Mouse (Mus musculus) intestine, embryonic 14.5 days (tissue): ENCODE measurements at regions not wholly inside any gene's neighbourhood (a gene's known extent, or its start where the extent isn't known, plus 50 kb on each side); places are given as distances from the start of the nearest gene placed in this dataset.

ENCODE experiments used
- ATAC-seq: fragments of 200-750 bp; cut with Nextera tagmentation; replicated peaks from 2 replicates; pipeline ENCODE4 v1.8.0; 2017; ENCODE audit warnings: low read depth, moderate number of reproducible peaks, moderate TSS enrichment, moderate library complexity; ENCODE audit not compliant: low FRiP score, low TSS enrichment
- DNase-seq: peaks from one replicate; pipeline ENCODE4 v3.0.0-alpha.2; 2018; ENCODE audit warnings: low spot score
- H3K27ac ChIP-seq: fragments of 300-500 bp; sonication (generic); 2 replicates; pipeline ENCODE4 v1.5.1; 2014; ENCODE audit warnings: low read depth, mild to moderate bottlenecking, control low read depth
- H3K27me3 ChIP-seq: fragments of 300-500 bp; sonication (generic); replicated peaks from 2 replicates; pipeline ENCODE4 v1.6.1; 2014; ENCODE audit warnings: low read length, control low read depth; ENCODE audit not compliant: control insufficient read depth, insufficient read depth
- H3K36me3 ChIP-seq: fragments of 300-500 bp; sonication (generic); 2 replicates; pipeline ENCODE4 v1.6.1; 2014; ENCODE audit warnings: low read length, control low read depth; ENCODE audit not compliant: control insufficient read depth, insufficient read depth
- H3K4me1 ChIP-seq: fragments of 300-500 bp; sonication (generic); replicated peaks from 2 replicates; pipeline ENCODE4 v1.6.1; 2014; ENCODE audit warnings: low read length, control low read depth, mixed read lengths; ENCODE audit not compliant: control insufficient read depth, insufficient read depth
- H3K4me2 ChIP-seq: fragments of 300-500 bp; sonication (generic); 2 replicates; pipeline ENCODE4 v1.6.1; 2014; ENCODE audit warnings: low read length
- H3K4me3 ChIP-seq: fragments of 300-500 bp; sonication (generic); 2 replicates; pipeline ENCODE4 v1.5.1; 2014; ENCODE audit warnings: low read depth, low read length, control low read depth, mixed read lengths
- H3K9ac ChIP-seq: fragments of 300-500 bp; sonication (generic); 2 replicates; pipeline ENCODE4 v1.6.1; 2014; ENCODE audit warnings: mild to moderate bottlenecking, low read length
- H3K9me3 ChIP-seq: fragments of 300-500 bp; sonication (generic); 2 replicates; pipeline ENCODE4 v1.6.1; 2016; ENCODE audit warnings: low read length, control low read depth; ENCODE audit not compliant: control insufficient read depth
- WGBS: fragments of 180-500 bp; shearing (Covaris S2); extraction: QIAGEN DNeasy Blood & Tissue Kit; methylation state at CpG from one replicate; pipeline ENCODE4 v1.1.7; 2014; 5-methylcytosine and 5-hydroxymethylcytosine counted together

DNA sequence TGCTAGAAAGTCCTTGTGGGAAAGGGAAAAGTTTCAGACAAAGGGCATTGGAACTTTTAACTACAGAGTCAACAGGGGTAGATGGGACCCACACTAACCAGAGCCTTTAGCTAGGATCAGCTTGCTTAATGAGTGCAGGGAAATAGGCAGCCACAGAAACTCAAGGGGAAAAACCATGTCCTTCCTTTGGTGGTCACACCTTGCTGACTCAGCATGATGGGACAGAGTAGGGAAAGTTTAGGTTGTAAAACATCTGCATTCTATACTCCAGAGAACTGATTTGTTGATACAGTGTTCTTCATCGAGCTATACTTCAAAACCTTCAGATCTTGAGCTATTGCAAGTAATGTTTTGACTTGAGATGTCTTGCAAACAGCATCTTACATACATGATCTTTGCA lies 365.9 kb upstream of the Mmadhc start:
- no peaks in the 10 kb centered on the region for H3K27me3 ChIP-seq
- H3K9ac ChIP-seq = no peak overlapping the region
- no peak for ATAC-seq
- H3K27ac ChIP-seq = no peak overlapping the region
- no peaks in the 10 kb centered on the region for H3K36me3 ChIP-seq
- no peak for DNase-seq
- no peaks in the 10 kb centered on the region for H3K4me1 ChIP-seq
- H3K9me3 ChIP-seq = no peaks in the 10 kb centered on the region
- WGBS = 78% methylated on average over 1 of the region's 1 CpGs
- H3K4me3 ChIP-seq = no peak overlapping the region
- no peak overlapping the region for H3K4me2 ChIP-seq

DNA sequence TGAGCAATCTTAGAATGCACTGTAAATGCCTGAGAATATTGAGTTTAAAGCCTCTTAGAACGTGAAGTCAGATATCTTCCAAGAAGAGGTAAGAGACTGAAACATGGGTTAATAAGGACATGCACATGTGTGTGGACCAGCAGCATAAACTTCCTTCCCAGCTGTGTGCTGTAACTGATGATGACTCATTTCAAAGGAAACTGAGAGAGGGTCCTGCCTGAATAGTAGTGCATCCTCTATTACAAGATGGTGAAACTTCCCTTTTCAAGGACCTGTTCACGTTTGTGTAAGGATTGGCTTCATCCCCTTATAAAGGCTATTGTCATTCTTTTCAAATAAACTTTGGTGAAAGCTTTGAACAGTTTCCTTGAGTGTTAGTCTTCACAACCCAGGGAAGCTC lies 363.4 kb upstream of the Mmadhc start:
- H3K4me3 ChIP-seq = no peak overlapping the region
- no peak overlapping the region for H3K4me2 ChIP-seq
- no peak overlapping the region for H3K9ac ChIP-seq
- no peaks in the 10 kb centered on the region for H3K9me3 ChIP-seq
- H3K27ac ChIP-seq = no peak overlapping the region
- WGBS = 60% methylated on average over 2 of the region's 2 CpGs
- no peak for DNase-seq
- no peak for ATAC-seq
- H3K36me3 ChIP-seq = no peaks in the 10 kb centered on the region
- no peaks in the 10 kb centered on the region; the same call in 1 of the 2 replicates for H3K4me1 ChIP-seq
- no peaks in the 10 kb centered on the region for H3K27me3 ChIP-seq

DNA sequence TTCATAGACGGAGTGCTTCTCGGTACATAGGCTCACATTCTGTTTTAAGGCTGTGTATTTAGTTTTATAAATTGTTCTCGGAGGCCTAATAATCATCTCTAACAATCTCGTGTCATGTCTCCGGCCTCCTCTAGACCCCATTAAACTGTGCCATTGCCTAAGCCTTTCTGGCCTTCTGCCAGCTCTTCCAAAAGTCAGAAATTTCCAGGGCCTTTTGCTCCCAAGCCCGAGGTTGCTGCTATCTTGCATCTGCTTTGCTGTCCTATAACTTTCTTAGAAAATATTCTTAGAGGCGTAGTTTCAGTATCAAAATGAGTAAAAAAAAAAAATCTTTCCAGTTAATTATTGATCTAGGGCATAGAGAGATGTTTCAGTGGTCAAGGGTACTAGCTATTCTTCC lies 361.2 kb upstream of the Mmadhc start:
- no peaks in the 10 kb centered on the region for H3K9me3 ChIP-seq
- H3K36me3 ChIP-seq = no peaks in the 10 kb centered on the region
- H3K4me1 ChIP-seq = no peaks in the 10 kb centered on the region; the same call in 1 of the 2 replicates
- no peak overlapping the region for H3K4me2 ChIP-seq
- no peaks in the 10 kb centered on the region for H3K27me3 ChIP-seq
- 66% methylated on average over 7 of the region's 7 CpGs for WGBS
- no peak overlapping the region for H3K4me3 ChIP-seq
- H3K9ac ChIP-seq = no peak overlapping the region
- no peak overlapping the region for H3K27ac ChIP-seq
- no peak for DNase-seq
- ATAC-seq = no peak

DNA sequence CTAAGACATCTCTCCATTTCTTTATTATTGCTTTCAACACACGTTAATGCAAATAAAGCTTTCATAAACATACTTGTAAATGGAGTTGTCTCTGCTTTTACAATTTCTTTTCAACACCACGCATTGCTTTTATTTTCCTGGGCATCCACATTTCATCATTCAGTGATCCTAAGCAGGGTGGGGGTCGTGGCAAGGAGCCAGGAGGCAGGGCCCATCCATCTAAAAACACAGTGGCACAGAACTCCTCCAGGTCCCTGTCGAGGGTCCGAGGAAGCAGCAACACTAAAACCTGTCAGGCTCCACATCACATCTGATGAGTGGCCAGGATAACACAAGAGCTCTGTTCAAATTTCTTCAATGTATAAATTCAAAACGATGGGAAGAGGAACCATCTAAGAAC lies 359.8 kb upstream of the Mmadhc start:
- no peak overlapping the region for H3K4me2 ChIP-seq
- no peaks in the 10 kb centered on the region for H3K27me3 ChIP-seq
- no peak for DNase-seq
- H3K27ac ChIP-seq = no peak overlapping the region
- no peak for ATAC-seq
- H3K9me3 ChIP-seq = no peaks in the 10 kb centered on the region
- no peak overlapping the region for H3K4me3 ChIP-seq
- no peaks in the 10 kb centered on the region; the same call in 1 of the 2 replicates for H3K4me1 ChIP-seq
- WGBS = 64% methylated on average over 6 of the region's 6 CpGs
- H3K9ac ChIP-seq = no peak overlapping the region
- no peaks in the 10 kb centered on the region for H3K36me3 ChIP-seq

DNA sequence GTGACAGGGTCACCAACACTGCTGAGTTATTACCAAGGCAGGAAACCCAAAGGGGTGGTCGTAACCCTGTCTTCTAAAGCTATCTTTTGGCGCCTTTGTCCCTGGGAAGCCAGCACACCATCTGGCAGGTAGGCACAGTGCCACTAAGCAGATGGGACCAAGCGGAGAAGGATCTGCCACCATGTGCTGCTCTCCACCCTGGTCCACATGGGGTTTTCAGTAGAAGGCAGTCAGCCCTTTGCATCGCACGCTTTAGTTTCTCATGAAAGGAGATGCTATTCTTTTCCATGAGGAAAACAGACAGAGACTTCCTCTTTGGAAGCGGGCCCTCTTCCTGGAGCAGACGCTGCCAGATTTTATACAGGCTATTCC lies 358.3 kb upstream of the Mmadhc start:
- H3K4me3 ChIP-seq = no peak overlapping the region
- no peaks in the 10 kb centered on the region for H3K36me3 ChIP-seq
- no peak overlapping the region for H3K4me2 ChIP-seq
- H3K9ac ChIP-seq = no peak overlapping the region
- ATAC-seq (no peak), DNase-seq (no peak)
- no peaks in the 10 kb centered on the region for H3K27me3 ChIP-seq
- no peaks in the 10 kb centered on the region; the same call in 1 of the 2 replicates for H3K4me1 ChIP-seq
- 84% methylated on average over 7 of the region's 7 CpGs for WGBS
- H3K9me3 ChIP-seq = no peaks in the 10 kb centered on the region
- no peak overlapping the region for H3K27ac ChIP-seq

DNA sequence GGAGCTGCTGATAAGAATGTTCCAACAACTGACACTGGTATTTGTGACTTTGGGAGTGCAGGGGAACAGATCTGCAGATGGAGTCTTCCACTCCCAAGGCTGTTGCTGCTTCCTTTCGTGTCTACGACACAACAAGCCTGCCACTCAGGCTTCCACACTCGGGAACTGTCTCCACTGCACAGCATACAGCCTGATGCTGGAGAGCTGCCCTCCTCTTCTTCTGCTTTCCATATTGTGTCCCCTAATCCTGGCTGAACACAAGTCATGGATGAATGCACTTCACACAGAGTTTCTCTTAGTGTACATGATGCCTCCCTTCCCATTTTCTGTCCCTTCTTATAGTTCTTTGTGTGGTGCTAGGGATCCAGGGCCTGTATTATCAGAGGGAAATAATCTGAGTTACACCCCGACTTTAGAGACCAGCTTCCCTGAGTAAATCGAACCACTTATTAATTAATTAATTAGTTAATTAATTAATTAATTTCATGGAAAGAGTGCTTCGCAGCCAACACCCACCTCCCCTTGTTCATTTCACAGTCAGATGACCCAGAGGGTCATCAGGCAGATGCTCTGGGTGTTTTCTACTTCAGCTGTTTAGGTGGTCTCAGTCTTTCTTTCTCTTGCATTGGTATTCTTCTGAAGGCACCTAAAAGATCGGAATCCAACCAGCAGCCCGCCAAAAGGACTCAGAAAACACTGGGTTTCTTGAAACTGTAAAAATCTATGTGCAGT lies 357.8 kb upstream of the Mmadhc start:
- H3K36me3 ChIP-seq = no peaks in the 10 kb centered on the region
- DNase-seq = no peak
- 82% methylated on average over 8 of the region's 8 CpGs for WGBS
- no peak overlapping the region for H3K9ac ChIP-seq
- H3K4me3 ChIP-seq = no peak overlapping the region
- no peaks in the 10 kb centered on the region; the same call in 1 of the 2 replicates for H3K4me1 ChIP-seq
- no peak overlapping the region for H3K27ac ChIP-seq
- H3K9me3 ChIP-seq = no peaks in the 10 kb centered on the region
- no peak for ATAC-seq
- no peak overlapping the region for H3K4me2 ChIP-seq
- H3K27me3 ChIP-seq = no peaks in the 10 kb centered on the region

DNA sequence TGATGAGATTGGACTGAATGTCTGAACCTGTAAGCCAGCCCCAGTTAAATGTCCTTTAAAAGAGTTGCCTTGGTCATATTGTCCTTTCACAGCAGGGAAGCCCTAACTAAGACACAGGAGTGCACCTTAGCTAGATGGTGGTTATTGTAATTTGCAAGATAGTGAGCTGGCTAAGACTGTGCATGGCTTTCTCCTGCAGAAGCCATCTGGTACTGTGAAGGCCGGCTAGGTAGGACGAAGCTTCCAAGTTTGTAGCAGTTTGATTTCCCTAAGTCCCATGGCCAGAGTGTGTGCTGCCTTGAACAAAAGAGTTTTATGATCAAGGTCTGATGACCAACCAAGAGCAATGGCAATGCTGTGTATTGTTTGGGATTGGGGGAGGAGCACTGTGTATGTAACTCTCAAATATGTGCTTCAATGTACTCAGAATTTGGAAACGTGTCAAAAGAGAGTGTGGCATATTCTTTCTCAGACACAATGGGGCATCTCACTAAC lies 356.6 kb upstream of the Mmadhc start:
- Histone ChIP-seq H3K4me1 (no peaks in the 10 kb centered on the region; the same call in 1 of the 2 replicates), H3K9me3 (no peaks in the 10 kb centered on the region), H3K27me3 (no peaks in the 10 kb centered on the region), H3K36me3 (no peaks in the 10 kb centered on the region), H3K4me2 (no peak overlapping the region), H3K27ac (no peak overlapping the region), H3K4me3 (no peak overlapping the region), H3K9ac (no peak overlapping the region)
- ATAC-seq (no peak), DNase-seq (no peak)
- WGBS = 81% methylated on average over 3 of the region's 3 CpGs

DNA sequence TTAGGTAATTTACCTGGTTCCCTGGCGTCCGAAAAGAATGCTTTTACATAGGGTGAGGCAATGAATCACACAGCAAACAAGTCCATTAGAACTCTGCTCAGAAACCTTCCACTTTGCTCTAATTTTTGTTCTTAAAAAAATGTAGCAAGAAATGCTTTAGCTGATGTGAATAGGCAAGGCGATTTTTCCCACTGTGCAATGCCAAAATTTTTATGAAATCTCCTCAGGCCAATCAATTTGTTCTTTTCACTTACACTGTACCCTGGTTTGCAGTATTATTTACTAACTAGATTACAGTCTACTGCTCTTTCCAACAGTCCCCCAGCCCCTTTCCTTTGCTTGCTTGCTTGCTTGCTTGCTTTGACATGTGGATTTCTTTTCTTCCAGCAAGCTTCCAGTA lies 353.1 kb upstream of the Mmadhc start:
- Histone ChIP-seq H3K4me3 (no peak overlapping the region), H3K9me3 (no peaks in the 10 kb centered on the region), H3K4me1 (no peaks in the 10 kb centered on the region), H3K4me2 (no peak overlapping the region), H3K27ac (no peak overlapping the region), H3K36me3 (no peaks in the 10 kb centered on the region), H3K27me3 (no peaks in the 10 kb centered on the region), H3K9ac (no peak overlapping the region)
- DNase-seq (no peak), ATAC-seq (no peak)
- 72% methylated on average over 3 of the region's 3 CpGs for WGBS

DNA sequence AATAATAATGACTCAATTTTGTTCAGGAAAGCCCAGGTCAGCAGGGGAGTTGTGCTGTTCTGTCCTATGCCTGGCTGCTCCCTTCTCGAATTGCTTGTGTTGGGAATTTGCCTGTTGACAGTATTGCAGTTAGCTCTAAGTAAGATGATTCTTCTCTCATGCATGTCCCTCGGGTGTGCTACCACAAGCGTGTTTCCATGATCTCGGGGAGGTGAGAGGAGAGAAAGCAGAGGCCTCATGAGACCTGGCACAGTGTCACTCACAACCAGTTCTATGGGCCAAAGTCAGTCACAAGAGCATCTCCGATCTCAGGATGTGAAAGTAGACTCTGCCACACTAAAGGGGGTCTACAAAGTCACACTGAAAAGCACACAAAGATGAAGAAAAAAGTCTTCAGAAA lies 346.6 kb upstream of the Mmadhc start:
- H3K36me3 ChIP-seq = no peaks in the 10 kb centered on the region
- no peaks in the 10 kb centered on the region for H3K9me3 ChIP-seq
- H3K4me3 ChIP-seq = no peak overlapping the region
- DNase-seq (no peak), ATAC-seq (no peak)
- no peak overlapping the region for H3K4me2 ChIP-seq
- no peaks in the 10 kb centered on the region for H3K27me3 ChIP-seq
- H3K4me1 ChIP-seq = no peaks in the 10 kb centered on the region
- WGBS = 81% methylated on average over 5 of the region's 5 CpGs
- no peak overlapping the region for H3K27ac ChIP-seq
- H3K9ac ChIP-seq = no peak overlapping the region
